Mouse (Mus musculus) embryonic fibroblast, embryonic 13.5 days (primary cell): ENCODE measurements around the gene Rapgef1.

Experiments
- CTCF ChIP-seq: IDR thresholded peaks from 2 replicates; pipeline ENCODE4 v1.5.1; 2011; ENCODE audit warnings: mild to moderate bottlenecking, control low read depth, low read length, moderate library complexity, borderline replicate concordance; ENCODE audit not compliant: insufficient read depth
- POLR2A ChIP-seq: IDR thresholded peaks from 2 replicates; pipeline ENCODE4 v1.6.1; 2011; ENCODE audit warnings: low read depth, mild to moderate bottlenecking, control low read depth, low read length, moderate library complexity

DNA sequence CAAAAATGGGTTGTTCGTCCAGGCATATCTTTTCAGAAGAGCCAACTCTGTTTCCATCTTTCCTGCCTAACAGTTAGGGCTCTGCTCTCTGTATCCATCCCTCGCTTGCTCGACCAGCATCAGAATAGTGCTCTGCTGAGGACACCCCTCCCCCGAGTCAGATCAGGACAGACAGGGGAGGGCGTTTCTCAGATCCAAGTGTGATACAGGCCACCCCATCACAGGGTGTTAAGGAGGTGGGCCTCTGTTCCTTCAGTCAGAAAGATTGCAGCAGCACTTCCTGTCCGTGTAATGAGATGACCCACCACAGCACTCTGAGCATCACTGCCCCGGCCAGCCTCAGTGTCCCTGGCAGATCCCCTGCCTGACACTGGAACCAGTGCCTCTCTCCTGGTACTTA is 96.6 kb downstream of the Rapgef1 start:
- TF ChIP-seq POLR2A, result no peak
- no peak for TF ChIP-seq CTCF
